Mouse (Mus musculus) lung, postnatal 36 days (tissue): ENCODE measurements around the gene Prss43.
"Not testable (repeated sequence)": the region's sequence is repeated elsewhere in the genome, so short reads cannot be mapped to it uniquely, and the experiment has no call there.

Source experiments
- DNase-seq: peaks from one replicate; pipeline ENCODE4 v3.0.0; 2022; ENCODE audit warnings: mixed read lengths

The Prss43 gene

GRCm38 (mm10) chr9:110826390-110826789, at the start of gene Prss43:
Prss43 (plus strand) TSS chr9:110826690.
- DNase-seq = no peak

DNA sequence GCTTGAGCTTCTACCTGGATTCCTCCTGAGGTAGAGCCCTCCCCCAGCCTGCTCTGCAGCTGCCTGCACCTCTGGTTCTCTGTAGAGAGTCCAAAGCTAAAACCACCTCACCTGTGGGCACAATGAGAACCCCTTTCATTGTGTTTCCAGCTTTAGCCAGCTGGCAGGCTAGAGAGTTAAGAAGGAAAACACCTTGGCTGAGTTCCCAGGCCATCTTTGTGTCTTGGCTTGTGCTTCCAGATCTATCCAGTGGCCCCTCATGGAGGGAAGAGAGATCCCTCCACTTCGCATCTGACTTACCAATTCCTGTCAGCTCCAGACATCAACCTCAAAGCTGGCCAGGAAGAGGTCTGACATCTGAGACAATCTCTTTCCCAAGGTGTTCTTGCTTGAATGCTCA, 48.4 kb upstream of the Prss43 start:
- DNase-seq = no peak

DNA sequence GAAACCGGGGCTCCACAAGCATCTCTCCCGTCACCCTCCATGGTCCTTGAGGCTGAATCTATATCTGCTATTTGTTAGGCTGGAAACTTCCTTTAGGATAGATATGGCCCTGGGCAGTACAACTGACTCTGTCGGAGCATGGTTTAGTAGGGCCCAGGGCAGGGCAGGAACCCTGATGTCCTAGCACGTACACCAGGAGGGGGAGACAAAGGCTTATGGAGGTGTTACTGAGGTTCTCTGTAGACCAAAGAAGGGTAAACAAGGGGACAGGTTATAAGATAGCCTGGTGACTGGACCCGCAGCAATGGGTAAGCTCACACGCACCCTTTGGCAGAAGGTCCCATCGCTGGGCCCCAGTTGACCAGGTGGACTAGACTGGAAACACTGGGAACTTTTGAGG, 47.9 kb upstream of the Prss43 start:
- DNase-seq = no peak

GRCm38 (mm10) chr9:110779242-110779913, 47.1 kb upstream of the Prss43 start:
- DNase-seq = no peak

DNA sequence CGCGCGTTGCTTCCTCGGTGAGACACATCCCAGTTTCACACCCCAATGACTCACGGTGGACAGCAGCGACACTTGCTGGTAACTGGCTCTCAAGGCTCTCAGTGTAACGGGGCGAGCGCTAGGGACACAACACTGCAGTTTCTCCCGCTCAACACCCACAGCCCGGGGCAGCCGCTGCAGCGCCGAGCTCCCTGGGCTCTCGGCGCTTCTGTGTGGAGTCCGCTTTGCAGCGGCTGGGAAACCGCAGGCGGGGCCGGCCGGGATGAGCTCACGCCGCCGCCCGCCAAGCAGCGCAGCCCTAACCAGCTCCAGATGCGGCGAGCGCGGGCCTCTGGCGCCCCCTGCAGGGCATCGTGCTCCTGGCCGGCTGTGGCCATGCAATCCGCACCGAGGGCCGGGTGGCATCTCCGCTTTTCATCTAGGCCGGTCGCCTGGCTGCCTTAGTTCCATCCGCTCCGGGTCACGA, 45.2 kb upstream of the Prss43 start:
- peak; percentile 95 for DNase-seq

GRCm38 (mm10) chr9:110781731-110782130, 44.8 kb upstream of the Prss43 start:
- DNase-seq = peak; percentile 89

DNA sequence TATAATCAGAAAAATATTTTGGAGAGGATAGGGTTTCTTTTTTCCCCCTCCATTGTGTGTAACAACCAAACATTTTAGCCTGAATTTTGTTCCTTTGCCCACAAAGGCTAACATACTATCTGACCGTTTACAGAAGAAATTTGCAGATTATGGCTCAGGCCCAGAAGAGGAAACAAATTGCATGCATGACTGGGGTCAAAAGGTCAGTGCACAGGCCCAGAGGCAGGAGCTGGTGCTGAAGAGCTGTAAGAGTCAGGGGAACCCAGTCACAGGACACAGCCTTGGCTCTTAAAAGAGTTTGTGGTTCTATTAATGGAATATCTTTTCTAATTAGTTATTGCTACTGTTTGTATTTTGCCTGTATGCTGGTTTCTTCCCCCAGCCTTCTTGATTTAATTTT, 42.9 kb upstream of the Prss43 start:
- peak; percentile 19 for DNase-seq

DNA sequence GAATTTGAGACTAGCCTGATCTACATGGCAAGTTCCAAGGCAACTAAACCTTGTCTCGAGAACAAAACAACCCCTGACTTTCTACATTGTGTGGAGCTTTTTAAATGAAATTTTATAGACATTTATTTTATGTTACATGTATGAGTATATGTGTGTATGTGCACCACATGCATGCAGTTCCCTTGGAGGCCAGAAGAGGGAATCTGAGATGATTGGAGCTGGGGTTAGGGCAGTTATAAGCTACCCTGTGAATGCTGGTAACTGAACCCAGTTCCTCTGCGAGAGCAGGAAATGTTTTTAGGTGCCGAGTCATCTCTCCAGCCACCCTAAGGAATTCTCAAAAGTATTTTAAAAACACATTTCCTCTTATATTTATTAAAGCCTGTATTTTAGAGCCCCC, 38.3 kb upstream of the Prss43 start:
- no peak for DNase-seq

- DNase-seq = peak; percentile 74
Measured at GRCm38 (mm10) chr9:110790462-110790861, 36.0 kb upstream of the Prss43 start.

DNA sequence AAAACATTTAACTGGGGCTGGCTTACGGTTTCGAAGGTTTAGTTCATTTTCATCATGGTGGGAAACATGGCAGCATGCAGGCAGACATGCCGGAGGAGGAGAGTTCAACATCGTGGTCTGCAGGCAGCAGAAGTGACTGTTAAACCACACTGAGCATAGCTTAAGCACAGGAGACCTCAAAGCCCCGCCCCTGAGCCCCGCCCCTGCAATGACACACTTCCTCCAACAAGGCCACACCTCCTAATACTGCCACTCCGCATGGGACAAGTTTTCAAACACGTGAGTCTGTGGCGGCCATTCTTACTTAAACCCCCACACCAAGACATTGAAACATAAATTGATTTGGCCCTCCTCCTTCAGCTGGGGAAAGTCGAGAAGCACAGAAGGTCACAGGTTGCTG, 29.5 kb upstream of the Prss43 start:
- DNase-seq = no peak

DNA sequence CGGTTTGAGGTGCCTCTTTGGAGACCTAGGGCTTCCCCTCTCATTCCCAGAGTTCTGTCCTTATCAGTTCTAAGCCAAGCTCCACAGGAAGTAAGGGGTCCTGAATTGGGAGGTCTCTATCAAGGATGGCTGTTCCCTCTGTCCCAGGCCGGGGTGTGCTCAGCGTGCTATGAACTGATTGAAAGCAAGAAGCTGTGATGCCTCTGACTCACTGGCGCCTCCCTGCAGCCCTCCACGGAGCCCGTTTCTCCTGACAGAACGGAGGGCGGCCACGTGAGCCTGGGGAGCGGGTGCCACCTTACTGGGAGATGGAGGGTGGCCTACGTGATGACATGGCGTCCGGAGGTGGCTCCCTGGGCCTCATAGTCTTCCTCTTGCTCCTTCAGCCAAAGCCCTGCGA, 28.6 kb upstream of the Prss43 start, which contains the start of gene Prss42:
Prss42 (plus strand) TSS at position 301 of the 400 bp plus-strand sequence.
- DNase-seq = no peak

GRCm38 (mm10) chr9:110800834-110801479, 25.5 kb upstream of the Prss43 start:
- DNase-seq = no peak

GRCm38 (mm10) chr9:110803294-110803693, 23.2 kb upstream of the Prss43 start:
- DNase-seq = no peak

- DNase-seq = no peak
Measured at GRCm38 (mm10) chr9:110810051-110810450, 16.4 kb upstream of the Prss43 start.

GRCm38 (mm10) chr9:110813789-110814188, 12.7 kb upstream of the Prss43 start, which contains the start of gene Prss44:
Prss44 (plus strand) TSS chr9:110813994.
- no peak for DNase-seq

GRCm38 (mm10) chr9:110820546-110820945, 5.9 kb upstream of the Prss43 start:
- not testable (repeated sequence) for DNase-seq

- DNase-seq = no peak
Measured at GRCm38 (mm10) chr9:110821436-110821835, 5.1 kb upstream of the Prss43 start.

- no peak for DNase-seq
Measured at GRCm38 (mm10) chr9:110825426-110825825, 1.1 kb upstream of the Prss43 start.

DNA sequence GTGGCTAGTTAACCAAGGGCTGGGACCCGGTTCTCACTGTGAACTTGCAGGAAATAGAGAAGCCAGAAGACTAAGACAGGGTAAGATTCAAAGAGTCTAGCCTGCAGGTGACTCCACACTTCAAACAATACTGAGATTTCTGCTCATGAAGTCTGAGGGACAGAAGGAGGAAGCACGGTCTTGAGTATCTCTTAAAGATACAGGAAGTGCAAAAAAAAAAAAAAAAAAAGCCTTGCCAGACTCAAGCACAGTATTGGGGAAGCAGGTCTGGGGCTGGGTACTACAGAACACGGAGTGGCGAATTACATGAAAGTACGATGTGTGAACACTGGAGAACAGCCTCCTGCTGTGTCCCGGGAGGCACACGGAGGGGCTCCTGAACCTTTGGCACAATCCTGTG, 658 bp upstream of the Prss43 start:
- peak; percentile 7 for DNase-seq

GRCm38 (mm10) chr9:110833021-110833420, 6.5 kb downstream of the Prss43 start:
- DNase-seq = no peak

- no peak for DNase-seq
Measured at GRCm38 (mm10) chr9:110834411-110834810, 7.9 kb downstream of the Prss43 start, which contains the start of gene Prss45. Prss45 (plus strand) TSS chr9:110834588.

- no peak for DNase-seq
Measured at GRCm38 (mm10) chr9:110834961-110835360, 8.5 kb downstream of the Prss43 start.

GRCm38 (mm10) chr9:110836112-110836511, 9.6 kb downstream of the Prss43 start:
- DNase-seq = peak; percentile 53

GRCm38 (mm10) chr9:110840905-110841304, 14.4 kb downstream of the Prss43 start:
- no peak for DNase-seq
